ENCODE assay signal across 12 mouse cellular contexts in the genomic region with DNA sequence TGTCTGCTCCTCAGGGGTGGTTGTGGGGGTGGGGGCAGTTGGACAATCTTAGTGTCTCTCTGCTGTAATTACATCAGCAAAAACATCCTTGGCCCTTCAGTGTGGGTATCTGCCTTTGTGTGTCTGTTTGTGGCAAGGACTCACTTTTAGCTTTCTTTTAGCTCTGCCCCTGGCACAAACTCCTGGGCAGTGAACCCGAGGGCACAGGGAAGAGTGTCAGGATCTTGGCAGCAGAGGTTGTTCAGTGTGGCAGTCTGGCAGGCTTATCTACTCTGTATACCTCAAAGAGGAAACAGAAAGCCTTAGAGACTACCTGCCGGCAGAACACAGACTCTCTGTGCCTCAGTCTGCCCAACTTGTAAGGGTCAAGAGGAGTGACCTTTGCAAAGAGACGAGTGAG. TPM values are rescaled to one million over a fixed set of nuclear protein-coding genes. Genes with fewer than 3 reads are reported as not detected.
DNase-seq lines count a peak whose midpoint lies in the region; ATAC-seq and TF ChIP-seq lines count a peak whose summit lies in the region.
"Had no signal": no experiment of that assay in that cellular context is flagged by ENCODE, and none has a peak within 500 bp of the region (broad histone marks: within the 10 kb centered on the region; RNA-seq: fewer than 3 reads in every experiment).

No protein-coding gene starts in this region.

- peaks cover 15% of the 10 kb centered on the region for H3K4me1 ChIP-seq in kidney, embryonic 15.5 days
- H3K4me1 ChIP-seq in MEL (ENCODE audit: control insufficient read depth in 1 of 2, insufficient read depth in 2 of 2, low read length in 2 of 2), result peaks cover 2 to 24% of the 10 kb centered on the region in 2 experiments; a peak in 3 of 4 replicates

- peaks cover 20% of the 10 kb centered on the region for H3K27me3 ChIP-seq in kidney, embryonic 15.5 days
- no peaks in the 10 kb centered on the region; a peak in 1 of 4 replicates for H3K27me3 ChIP-seq in MEL (ENCODE audit: control insufficient read depth in 1 of 2, insufficient read depth in 2 of 2, low read length in 2 of 2)

- WGBS in kidney, embryonic 15.5 days, result 81% methylated on average over 3 of the region's 3 CpGs

- peak overlapping the region; percentile 92 for H3K4me2 ChIP-seq in kidney, embryonic 15.5 days

- no peak overlapping the region for H3K4me3 ChIP-seq in gastrocnemius, adult 2 months
- H3K4me3 ChIP-seq in kidney, embryonic 15.5 days (replicated peaks), result no peak overlapping the region
- H3K4me3 ChIP-seq in MEL (ENCODE audit: control insufficient read depth in 1 of 2, insufficient read depth in 1 of 2, low read depth in 2 of 2, low read length in 2 of 2), result peak overlapping the region; percentile 22 to 47; a peak in 3 of 4 replicates

- DNase-seq in gastrocnemius, adult 2 months, result peak; percentile 13
- no peak for DNase-seq in gastrocnemius, postnatal 4 days (ENCODE audit: low spot score in 2 of 2)
- DNase-seq in kidney, postnatal 25 days, result no peak
- peak; percentile 37 for DNase-seq in MEL (ENCODE audit: low read depth, low spot score)
- peak; percentile 30 to 41 for DNase-seq in kidney, postnatal 36 days
- DNase-seq in cerebellum, postnatal 4 days (ENCODE audit: low spot score in 2 of 2), result no peak
- no peak for DNase-seq in cerebellum, postnatal 25 days
- DNase-seq: lung, adult 18-20 months had no signal

- no peak for TF ChIP-seq RAD21 in MEL (IDR thresholded peaks at IDR 0.05; ENCODE audit: low read depth, low read length)

- no peak for TF ChIP-seq CTCF in gastrocnemius, adult 2 months (IDR thresholded peaks at IDR 0.05)
- TF ChIP-seq CTCF in MEL (IDR thresholded peaks at IDR 0.05 in 2 of 3, conservative IDR thresholded peaks at IDR 0.05 in 1 of 3; ENCODE audit: control insufficient read depth in 1 of 3, insufficient read depth in 1 of 3, low read depth in 2 of 3, low read length in 3 of 3, poor library complexity in 1 of 3, severe bottlenecking in 1 of 3), result no peak

- intact Hi-C loops in gastrocnemius, adult 2 months (cut with DNase I), result no loop called here

- no peaks in the 10 kb centered on the region; the same call in 1 of the 2 replicates for H3K79me2 ChIP-seq in MEL (ENCODE audit: control insufficient read depth, insufficient read depth, low read length, poor library complexity)

- ATAC-seq in kidney, embryonic 15.5 days (replicated peaks; ENCODE audit: low FRiP score), result no peak

- H3K36me3 ChIP-seq in kidney, embryonic 15.5 days, result no peaks in the 10 kb centered on the region
- H3K36me3 ChIP-seq in MEL (ENCODE audit: control insufficient read depth in 1 of 2, insufficient read depth in 2 of 2, low read length in 2 of 2), result peaks cover 0 to 12% of the 10 kb centered on the region in 2 experiments; a peak in 2 of 4 replicates
- H3K36me3 ChIP-seq: midbrain, embryonic 15.5 days had no signal

- H3K27ac ChIP-seq in gastrocnemius, adult 2 months, result no peak overlapping the region
- H3K27ac ChIP-seq in kidney, embryonic 15.5 days, result no peak overlapping the region
- H3K27ac ChIP-seq in MEL (ENCODE audit: control insufficient read depth, low read depth, low read length), result no peak overlapping the region; the same call in 1 of the 2 replicates
- H3K27ac ChIP-seq: midbrain, embryonic 15.5 days had no signal

- no peak for TF ChIP-seq POLR2A in MEL (IDR thresholded peaks at IDR 0.05; ENCODE audit: control insufficient read depth in 1 of 2, insufficient read depth in 1 of 2, low read depth in 1 of 2, low read length in 2 of 2, poor library complexity in 1 of 2)

- no peaks in the 10 kb centered on the region for H3K9me3 ChIP-seq in kidney, embryonic 15.5 days (replicated peaks)
- H3K9me3 ChIP-seq in MEL (replicated peaks; ENCODE audit: insufficient read depth, low read length), result no peaks in the 10 kb centered on the region
- H3K9me3 ChIP-seq: midbrain, embryonic 15.5 days had no signal

- no peak overlapping the region for H3K9ac ChIP-seq in kidney, embryonic 15.5 days
- H3K9ac ChIP-seq in MEL (ENCODE audit: control insufficient read depth, low read depth, low read length, poor library complexity, severe bottlenecking), result peak overlapping the region; percentile 53

- no peak for TF ChIP-seq EP300 in MEL (IDR thresholded peaks at IDR 0.05; ENCODE audit: low read depth in 1 of 2, low read length in 2 of 2)

TF ChIP-seq in MEL, 35 proteins besides CTCF, POLR2A, EP300 and RAD21:
- TF ChIP-seq GATA1 (IDR thresholded peaks at IDR 0.05; ENCODE audit: low read depth, low read length) (peak; percentile 18; the same call in 1 of the 2 replicates), MAX (IDR thresholded peaks at IDR 0.05; ENCODE audit: low read length) (no peak), USF2 (IDR thresholded peaks at IDR 0.05; ENCODE audit: borderline replicate concordance in 1 of 2, insufficient read depth in 1 of 2, low read depth in 1 of 2, low read length in 2 of 2) (no peak)

RNA-seq across cellular contexts. Expression of gene Osbpl5, which starts 0.9 kb away (rescaled TPM):
- total RNA-seq in gastrocnemius, adult 2 months (2021), result 10 to 100 TPM; 12.7 to 18.4 TPM
- 10 to 100 TPM; 57.0 to 58.7 TPM for total RNA-seq in gastrocnemius, postnatal 4 days (2021)
- polyA plus RNA-seq in kidney, embryonic 15.5 days (2015; fragmentation: Nextera tagmentation; extraction: Ambion mirVana), result 31.9 and 34.0 TPM in 2 replicates
- 0.20 and 0.27 TPM in 2 replicates for total RNA-seq in MEL (2012; rRNA removed)
- under 1 TPM in 1 of 2 experiments, not detected in 1; 0.50 TPM for polyA plus RNA-seq in MEL (2012; ENCODE audit: insufficient read depth in 1 of 2, insufficient read length in 2 of 2, low read depth in 1 of 2, low replicate concordance in 2 of 2, missing spikeins in 1 of 2)

RNA-seq across cellular contexts. Expression of gene Mrgprg, which starts 9.1 kb away (rescaled TPM):
- total RNA-seq in gastrocnemius, adult 2 months (2021), result 1 to 10 TPM in 1 of 2 experiments, under 1 TPM in 1; 0.26 to 1.3 TPM
- total RNA-seq in gastrocnemius, postnatal 4 days (2021), result not detected
- not detected in 2 replicates for polyA plus RNA-seq in kidney, embryonic 15.5 days (2015; fragmentation: Nextera tagmentation; extraction: Ambion mirVana)
- total RNA-seq in MEL (2012; rRNA removed), result not detected in 2 replicates
- polyA plus RNA-seq in MEL (2012; ENCODE audit: insufficient read depth in 1 of 2, insufficient read length in 2 of 2, low read depth in 1 of 2, low replicate concordance in 2 of 2, missing spikeins in 1 of 2), result not detected
- total RNA-seq: layer of hippocampus, postnatal 14 days had no signal
- polyA plus RNA-seq: heart, postnatal 0 days; midbrain, embryonic 15.5 days had no signal

RNA-seq across cellular contexts. Expression of gene Mrgpre, which starts 26.6 kb away (rescaled TPM):
- under 1 TPM; 0.43 to 0.84 TPM for total RNA-seq in gastrocnemius, adult 2 months (2021)
- total RNA-seq in gastrocnemius, postnatal 4 days (2021), result 1 to 10 TPM; 1.7 to 2.7 TPM
- polyA plus RNA-seq in kidney, embryonic 15.5 days (2015; fragmentation: Nextera tagmentation; extraction: Ambion mirVana), result 1.7 and 2.0 TPM in 2 replicates
- 0.07 and 0.15 TPM in 2 replicates for total RNA-seq in MEL (2012; rRNA removed)
- under 1 TPM in 1 of 2 experiments, not detected in 1; 0.18 TPM for polyA plus RNA-seq in MEL (2012; ENCODE audit: insufficient read depth in 1 of 2, insufficient read length in 2 of 2, low read depth in 1 of 2, low replicate concordance in 2 of 2, missing spikeins in 1 of 2)

Comparison
In these comparisons a context has a peak if more than half of its experiments do, and no peak if none do; other contexts are left out.
1. DNase-seq: peak in gastrocnemius, adult 2 months (single experiment), MEL (single experiment) and kidney, postnatal 36 days (2 of 2); none in gastrocnemius, postnatal 4 days (0 of 2), kidney, postnatal 25 days (0 of 2), cerebellum, postnatal 4 days (0 of 2) and cerebellum, postnatal 25 days (0 of 2).
2. H3K4me3 ChIP-seq: peak in MEL (2 of 2); none in gastrocnemius, adult 2 months (single experiment) and kidney, embryonic 15.5 days (single experiment).
3. RNA of gene Osbpl5, which starts 0.9 kb away (total RNA-seq): 57.0 to 58.7 TPM in gastrocnemius, postnatal 4 days and 12.7 to 18.4 TPM in gastrocnemius, adult 2 months; 0.20 to 0.27 TPM in MEL; every median in the first group is over 10 times any median in the second.